Mouse (Mus musculus) brain, embryonic 18.5 days (tissue): Measurements from ENCODE around the gene Foxj3.
"Not testable (repeated sequence)": the region's sequence is repeated elsewhere in the genome, so short reads cannot be mapped to it uniquely, and the experiment has no call there.

Experiments used
- DNase-seq: peaks from one replicate; pipeline ENCODE4 v3.0.0-alpha.2; 2012; ENCODE audit warnings: low read depth, low spot score

Foxj3 gene

DNA sequence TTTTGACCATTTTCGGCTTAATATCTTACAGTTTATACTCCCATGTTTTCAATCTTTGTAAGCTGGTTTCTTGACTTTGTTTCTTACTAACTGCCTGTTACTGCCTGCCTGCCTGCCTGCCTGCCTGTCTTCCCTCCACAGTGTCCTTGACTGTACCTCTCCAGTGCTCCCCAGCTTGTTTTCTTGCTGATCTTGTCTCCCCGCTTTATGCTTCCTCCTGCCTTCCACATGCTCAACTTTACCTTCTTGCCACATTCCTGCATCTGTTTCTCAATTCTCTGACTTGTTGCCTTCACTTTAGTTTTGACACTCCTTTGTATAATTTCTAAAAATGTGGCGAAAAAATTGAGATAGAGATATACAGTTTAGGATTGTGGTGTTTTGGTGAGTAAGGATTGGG, 35.9 kb downstream of the Foxj3 start:
- DNase-seq = no peak

DNA sequence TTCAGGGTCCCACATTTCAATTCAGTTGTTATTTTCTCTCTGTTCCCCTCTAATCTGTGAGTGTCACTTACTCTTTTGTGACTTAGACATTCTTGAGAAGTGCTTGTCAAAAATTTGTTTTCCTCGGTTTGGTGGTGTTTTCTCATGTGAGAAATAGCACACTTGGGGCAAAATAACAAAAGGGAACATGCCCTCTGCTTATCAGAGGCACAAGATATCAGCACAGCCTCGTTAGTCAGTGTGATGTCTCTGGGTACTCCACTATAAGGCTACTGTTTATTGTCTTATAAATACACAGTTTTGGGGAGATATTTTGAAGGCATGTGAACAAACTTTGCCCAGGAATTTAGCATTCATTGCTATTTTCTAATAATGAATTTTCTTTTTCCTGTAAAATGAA, 37.7 kb downstream of the Foxj3 start:
- DNase-seq = no peak

- DNase-seq = no peak
Observed at GRCm38 (mm10) chr4:119575459-119575858, 38.7 kb downstream of the Foxj3 start.

- DNase-seq = no peak
Observed at GRCm38 (mm10) chr4:119588037-119588436, 51.2 kb downstream of the Foxj3 start.

- DNase-seq = no peak
Observed at GRCm38 (mm10) chr4:119589423-119589822, 52.6 kb downstream of the Foxj3 start.

GRCm38 (mm10) chr4:119590027-119590426, 53.2 kb downstream of the Foxj3 start:
- DNase-seq = no peak

GRCm38 (mm10) chr4:119592479-119592878, 55.7 kb downstream of the Foxj3 start:
- DNase-seq = no peak

DNA sequence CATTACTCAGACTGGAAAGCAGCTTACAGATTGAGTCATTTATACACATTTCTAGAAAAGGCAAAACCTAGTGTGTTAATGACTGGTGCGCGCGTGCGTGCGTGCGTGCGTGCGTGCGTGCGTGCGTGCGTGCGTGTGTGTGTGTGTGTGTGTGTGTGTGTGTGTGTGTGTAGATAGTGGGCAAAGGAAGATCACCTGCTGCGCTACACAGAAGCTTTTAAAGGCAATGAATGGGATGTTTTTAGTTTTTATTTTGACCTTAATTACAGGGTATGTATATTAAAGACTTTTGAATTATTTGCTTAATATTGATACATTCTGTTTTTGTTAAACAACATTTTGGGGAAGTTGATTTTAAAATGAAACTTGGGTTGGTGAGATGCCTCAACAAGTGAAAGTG, 57.5 kb downstream of the Foxj3 start:
- no peak for DNase-seq

DNA sequence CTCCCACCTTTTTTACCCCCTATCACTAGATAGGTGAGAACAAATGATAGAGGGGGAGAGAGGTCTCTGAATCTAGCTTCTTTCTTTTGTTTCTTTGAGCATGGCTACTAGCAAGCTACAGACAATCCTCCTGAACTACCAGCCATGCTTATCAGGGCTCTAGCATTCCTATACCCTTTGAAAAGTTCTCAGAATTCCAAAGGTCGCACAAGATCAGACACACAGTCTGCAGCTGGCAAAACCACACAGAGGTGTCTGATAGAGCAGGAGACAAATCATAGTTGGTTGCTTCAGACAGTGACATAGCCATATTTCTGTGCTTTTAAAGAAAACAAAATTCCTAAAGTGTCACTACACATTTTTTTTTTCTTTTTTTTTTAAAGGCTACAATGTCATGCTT, 62.8 kb downstream of the Foxj3 start:
- DNase-seq = no peak

DNA sequence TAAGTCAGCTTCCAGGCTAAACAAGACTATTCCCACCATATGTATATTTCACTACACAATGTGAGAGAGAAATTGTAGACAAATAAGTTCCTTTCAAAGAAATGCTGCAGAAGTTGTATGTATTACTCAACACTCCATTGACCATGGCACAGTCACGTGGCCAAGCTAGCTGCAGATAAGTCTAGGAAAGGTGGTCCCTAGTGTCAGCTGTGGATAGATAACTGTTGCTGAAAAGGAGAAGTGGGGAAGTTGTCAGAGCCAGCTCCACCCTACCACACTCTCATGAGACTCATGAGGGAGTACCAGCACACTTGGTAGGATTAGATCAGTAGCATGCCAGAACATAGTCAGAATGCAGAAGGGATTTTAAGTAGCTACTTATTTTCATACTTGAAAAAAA, 72.7 kb downstream of the Foxj3 start:
- no peak for DNase-seq

- no peak for DNase-seq
Observed at GRCm38 (mm10) chr4:119614078-119614477, 77.3 kb downstream of the Foxj3 start.

DNA sequence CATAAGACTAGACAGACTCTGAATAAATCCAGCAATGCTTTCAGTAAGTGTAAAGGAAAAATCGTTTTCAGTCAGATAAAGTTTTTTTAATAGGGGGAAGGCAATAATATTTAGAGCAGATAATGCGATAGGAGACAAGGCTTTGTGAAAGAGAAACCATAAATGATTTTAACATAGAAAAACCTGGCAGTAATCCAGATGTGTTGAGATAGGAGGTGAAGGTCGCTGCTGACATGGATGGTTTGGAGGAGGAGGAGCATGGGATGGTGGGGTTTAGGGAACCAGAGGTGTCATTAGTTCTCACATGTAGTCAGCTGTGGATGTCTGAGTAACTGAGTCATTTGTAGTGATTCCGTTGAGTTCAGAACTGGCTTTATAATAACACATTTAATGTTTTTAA, 77.9 kb downstream of the Foxj3 start:
- DNase-seq = no peak

DNA sequence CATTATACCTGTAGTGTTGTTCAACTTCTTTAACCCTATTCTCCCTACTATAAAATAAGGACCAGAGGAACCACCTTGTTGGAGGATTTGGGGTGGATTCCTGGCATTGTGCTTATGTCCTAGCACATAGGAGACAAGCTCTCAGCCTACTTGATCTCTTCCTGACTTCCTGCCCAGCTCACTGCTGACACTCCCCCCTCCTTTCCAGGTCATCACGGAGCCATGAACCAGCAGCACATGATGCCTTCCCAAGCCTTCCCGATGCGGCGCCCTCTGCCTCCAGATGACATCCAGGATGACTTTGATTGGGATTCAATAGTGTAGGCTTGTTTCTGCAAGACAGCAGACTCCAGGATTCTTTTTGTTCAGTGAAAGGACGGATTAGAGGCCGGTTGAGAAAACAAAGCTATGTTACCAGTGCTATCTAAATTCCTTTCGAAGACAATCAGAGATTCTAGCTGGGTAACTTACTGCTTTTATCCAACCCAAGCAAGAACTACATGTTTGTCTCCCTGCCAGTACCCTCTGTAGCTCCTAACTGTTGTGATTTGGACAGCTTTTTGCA, 89.4 kb downstream of the Foxj3 start:
- DNase-seq = no peak

- DNase-seq = no peak
Observed at GRCm38 (mm10) chr4:119626876-119627275, 90.1 kb downstream of the Foxj3 start.

GRCm38 (mm10) chr4:119627317-119627716, 90.5 kb downstream of the Foxj3 start:
- no peak for DNase-seq

DNA sequence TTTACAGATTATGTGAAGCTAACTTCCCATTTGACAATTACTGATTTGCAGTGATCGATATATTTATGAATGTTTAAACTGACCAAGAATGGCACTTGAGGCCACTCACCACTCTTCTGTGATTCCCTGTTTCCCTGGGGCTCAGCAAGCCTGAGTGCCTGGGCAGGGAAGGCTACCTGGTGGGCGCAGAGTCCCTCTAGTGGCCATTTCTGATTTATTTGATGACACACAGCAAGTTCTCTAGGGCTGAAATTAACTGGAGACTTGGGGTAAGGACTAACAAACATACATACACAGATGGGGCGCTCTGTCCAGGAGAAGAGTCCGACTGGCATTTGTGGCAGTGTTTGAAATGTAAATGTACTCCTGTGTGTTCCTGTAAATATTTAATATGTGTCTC, 91.6 kb downstream of the Foxj3 start:
- DNase-seq = not testable (repeated sequence)

- peak; percentile 6 for DNase-seq
Observed at GRCm38 (mm10) chr4:119631115-119631919, 94.5 kb downstream of the Foxj3 start.

DNA sequence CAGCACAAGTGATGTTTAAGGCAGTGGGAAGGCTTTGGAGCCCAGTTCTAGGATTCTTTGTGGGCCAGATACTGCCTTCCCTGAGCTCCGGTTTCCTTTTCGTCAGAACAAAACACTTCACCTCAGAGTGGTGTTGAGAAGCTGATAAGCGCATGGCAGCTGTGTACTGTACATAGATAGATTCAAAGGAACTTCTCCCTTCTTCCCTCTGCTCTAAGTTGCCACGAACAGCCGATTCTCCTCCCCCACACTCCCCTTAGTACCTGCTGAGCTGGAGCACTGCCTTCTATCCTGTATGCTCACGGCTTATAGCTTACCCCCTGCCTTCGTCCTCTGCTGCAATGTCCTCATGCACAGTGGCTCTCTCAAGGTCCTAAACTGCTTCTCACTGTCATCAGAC, 95.9 kb downstream of the Foxj3 start:
- no peak for DNase-seq

GRCm38 (mm10) chr4:119633342-119633741, 96.5 kb downstream of the Foxj3 start:
- DNase-seq = no peak

DNA sequence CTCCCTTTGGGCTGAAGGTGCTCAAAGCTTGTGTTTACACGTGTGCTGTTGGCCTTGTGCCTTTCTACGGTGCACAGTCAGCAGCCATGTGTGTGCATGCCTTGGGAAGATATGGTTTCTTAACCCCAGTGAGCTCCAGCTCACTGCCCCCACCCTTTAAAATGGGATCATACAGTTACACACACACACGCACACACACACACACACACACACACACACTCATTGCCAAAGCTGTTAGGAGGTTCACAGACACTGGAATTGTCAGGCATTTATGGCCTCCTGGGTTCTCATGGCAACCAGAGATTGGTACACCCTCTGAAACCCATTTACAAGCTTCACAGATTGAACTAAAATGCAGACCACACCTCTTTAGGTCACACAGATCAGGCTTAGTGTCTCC, 97.1 kb downstream of the Foxj3 start:
- no peak for DNase-seq

GRCm38 (mm10) chr4:119634908-119635660, 98.3 kb downstream of the Foxj3 start:
- no peak for DNase-seq

- DNase-seq = no peak
Observed at GRCm38 (mm10) chr4:119635686-119636085, 98.9 kb downstream of the Foxj3 start.

GRCm38 (mm10) chr4:119636731-119637130, 99.9 kb downstream of the Foxj3 start:
- DNase-seq = no peak
